Mouse (Mus musculus): ENCODE results near the gene Fgd6. TPM values are rescaled to one million over a fixed set of nuclear protein-coding genes. Genes with fewer than 3 reads are reported as not detected.

The Fgd6 gene
- polyA plus RNA-seq, 1 experiment: 2.8 TPM

GRCm38 (mm10) chr10:94086315-94086714, 50.5 kb downstream of the Fgd6 start:
- H3K27me3 ChIP-seq (ENCODE audit: control insufficient read depth, insufficient read depth, low read length): no peaks in the 10 kb centered on the region
- H3K27ac ChIP-seq (ENCODE audit: insufficient read depth, low read length): no peak overlapping the region
- DNase-seq (ENCODE audit: low read depth in 1 of 2, low spot score in 2 of 2): no peak
- peaks cover 4% of the 10 kb centered on the region; the same call in 1 of the 2 replicates for H3K4me1 ChIP-seq (ENCODE audit: control insufficient read depth, insufficient read depth, insufficient read length)
- WGBS: 87% methylated on average over 8 of the region's 8 CpGs
- no peak overlapping the region for H3K4me3 ChIP-seq (ENCODE audit: extremely low read depth, insufficient read depth, insufficient read length)
- TF ChIP-seq POLR2A (IDR thresholded peaks at IDR 0.05; ENCODE audit: low read depth, low read length): no peak
- TF ChIP-seq CTCF (IDR thresholded peaks at IDR 0.05; ENCODE audit: extremely low read depth, insufficient read depth, insufficient read length, insufficient replicate concordance): no peak
- no peaks in the 10 kb centered on the region; the same call in 1 of the 2 replicates for H3K36me3 ChIP-seq (ENCODE audit: control insufficient read depth, insufficient read depth, low read length)

- Histone ChIP-seq H3K36me3 (ENCODE audit: control insufficient read depth, insufficient read depth, low read length) (peaks cover 1% of the 10 kb centered on the region; the same call in 1 of the 2 replicates), H3K4me1 (ENCODE audit: control insufficient read depth, insufficient read depth, insufficient read length) (no peaks in the 10 kb centered on the region), H3K27ac (ENCODE audit: insufficient read depth, low read length) (no peak overlapping the region), H3K4me3 (ENCODE audit: extremely low read depth, insufficient read depth, insufficient read length) (no peak overlapping the region), H3K27me3 (ENCODE audit: control insufficient read depth, insufficient read depth, low read length) (no peaks in the 10 kb centered on the region)
- WGBS: 75% methylated on average over 10 of the region's 11 CpGs
- DNase-seq (ENCODE audit: low read depth in 1 of 2, low spot score in 2 of 2): no peak
- TF ChIP-seq CTCF (IDR thresholded peaks at IDR 0.05; ENCODE audit: extremely low read depth, insufficient read depth, insufficient read length, insufficient replicate concordance): no peak
- no peak for TF ChIP-seq POLR2A (IDR thresholded peaks at IDR 0.05; ENCODE audit: low read depth, low read length)
Measured at GRCm38 (mm10) chr10:94087367-94088077, 51.7 kb downstream of the Fgd6 start.

- H3K27ac ChIP-seq (ENCODE audit: insufficient read depth, low read length): no peak overlapping the region
- H3K36me3 ChIP-seq (ENCODE audit: control insufficient read depth, insufficient read depth, low read length): peaks cover 1% of the 10 kb centered on the region; the same call in 1 of the 2 replicates
- no peaks in the 10 kb centered on the region for H3K4me1 ChIP-seq (ENCODE audit: control insufficient read depth, insufficient read depth, insufficient read length)
- H3K4me3 ChIP-seq (ENCODE audit: extremely low read depth, insufficient read depth, insufficient read length): no peak overlapping the region
- 86% methylated on average over 3 of the region's 3 CpGs for WGBS
- H3K27me3 ChIP-seq (ENCODE audit: control insufficient read depth, insufficient read depth, low read length): no peaks in the 10 kb centered on the region
- TF ChIP-seq CTCF (IDR thresholded peaks at IDR 0.05; ENCODE audit: extremely low read depth, insufficient read depth, insufficient read length, insufficient replicate concordance) (no peak), POLR2A (IDR thresholded peaks at IDR 0.05; ENCODE audit: low read depth, low read length) (no peak)
- no peak for DNase-seq (ENCODE audit: low read depth in 1 of 2, low spot score in 2 of 2)
Measured at GRCm38 (mm10) chr10:94090032-94090431, 54.2 kb downstream of the Fgd6 start.

- Histone ChIP-seq H3K36me3 (ENCODE audit: control insufficient read depth, insufficient read depth, low read length) (peaks cover 1% of the 10 kb centered on the region; the same call in 1 of the 2 replicates), H3K27me3 (ENCODE audit: control insufficient read depth, insufficient read depth, low read length) (no peaks in the 10 kb centered on the region), H3K27ac (ENCODE audit: insufficient read depth, low read length) (no peak overlapping the region), H3K4me3 (ENCODE audit: extremely low read depth, insufficient read depth, insufficient read length) (no peak overlapping the region), H3K4me1 (ENCODE audit: control insufficient read depth, insufficient read depth, insufficient read length) (no peaks in the 10 kb centered on the region)
- no peak for TF ChIP-seq CTCF (IDR thresholded peaks at IDR 0.05; ENCODE audit: extremely low read depth, insufficient read depth, insufficient read length, insufficient replicate concordance)
- no peak for TF ChIP-seq POLR2A (IDR thresholded peaks at IDR 0.05; ENCODE audit: low read depth, low read length)
- DNase-seq (ENCODE audit: low read depth in 1 of 2, low spot score in 2 of 2): no peak
- WGBS: 77% methylated on average over 5 of the region's 5 CpGs
Measured at GRCm38 (mm10) chr10:94093534-94093933, 57.7 kb downstream of the Fgd6 start.

- H3K4me3 ChIP-seq (ENCODE audit: extremely low read depth, insufficient read depth, insufficient read length): no peak overlapping the region
- 90% methylated on average over 17 of the region's 17 CpGs for WGBS
- H3K36me3 ChIP-seq (ENCODE audit: control insufficient read depth, insufficient read depth, low read length): 0 out of 2 replicates have a peak, but pooled peaks cover 1% of the 10 kb centered on the region
- H3K27me3 ChIP-seq (ENCODE audit: control insufficient read depth, insufficient read depth, low read length): no peaks in the 10 kb centered on the region
- no peaks in the 10 kb centered on the region for H3K4me1 ChIP-seq (ENCODE audit: control insufficient read depth, insufficient read depth, insufficient read length)
- no peak for DNase-seq (ENCODE audit: low read depth in 1 of 2, low spot score in 2 of 2)
- H3K27ac ChIP-seq (ENCODE audit: insufficient read depth, low read length): no peak overlapping the region
- no peak for TF ChIP-seq CTCF (IDR thresholded peaks at IDR 0.05; ENCODE audit: extremely low read depth, insufficient read depth, insufficient read length, insufficient replicate concordance)
- no peak for TF ChIP-seq POLR2A (IDR thresholded peaks at IDR 0.05; ENCODE audit: low read depth, low read length)
Measured at GRCm38 (mm10) chr10:94095743-94096465, 60.1 kb downstream of the Fgd6 start.

- WGBS: 75% methylated on average over 3 of the region's 3 CpGs
- Histone ChIP-seq H3K27ac (ENCODE audit: insufficient read depth, low read length) (no peak overlapping the region), H3K36me3 (ENCODE audit: control insufficient read depth, insufficient read depth, low read length) (no peaks in the 10 kb centered on the region), H3K4me3 (ENCODE audit: extremely low read depth, insufficient read depth, insufficient read length) (no peak overlapping the region), H3K27me3 (ENCODE audit: control insufficient read depth, insufficient read depth, low read length) (no peaks in the 10 kb centered on the region), H3K4me1 (ENCODE audit: control insufficient read depth, insufficient read depth, insufficient read length) (no peaks in the 10 kb centered on the region)
- no peak for TF ChIP-seq CTCF (IDR thresholded peaks at IDR 0.05; ENCODE audit: extremely low read depth, insufficient read depth, insufficient read length, insufficient replicate concordance)
- TF ChIP-seq POLR2A (IDR thresholded peaks at IDR 0.05; ENCODE audit: low read depth, low read length): no peak
- DNase-seq (ENCODE audit: low read depth in 1 of 2, low spot score in 2 of 2): no peak
Measured at GRCm38 (mm10) chr10:94097081-94097845, 61.5 kb downstream of the Fgd6 start.

Data from spleen, adult 2 months (tissue).